Mouse (Mus musculus): ENCODE measurements around the gene Nutf2. TPM values are rescaled to one million over a fixed set of nuclear protein-coding genes. Genes with fewer than 3 reads are reported as not detected.
"Not testable (repeated sequence)": the region's sequence is repeated elsewhere in the genome, so short reads cannot be mapped to it uniquely, and the experiment has no call there.

Gene Nutf2
- polyA plus RNA-seq (2016; fragmentation: Nextera tagmentation; extraction: Ambion mirVana) = 241 and 248 TPM in 2 replicates

DNA sequence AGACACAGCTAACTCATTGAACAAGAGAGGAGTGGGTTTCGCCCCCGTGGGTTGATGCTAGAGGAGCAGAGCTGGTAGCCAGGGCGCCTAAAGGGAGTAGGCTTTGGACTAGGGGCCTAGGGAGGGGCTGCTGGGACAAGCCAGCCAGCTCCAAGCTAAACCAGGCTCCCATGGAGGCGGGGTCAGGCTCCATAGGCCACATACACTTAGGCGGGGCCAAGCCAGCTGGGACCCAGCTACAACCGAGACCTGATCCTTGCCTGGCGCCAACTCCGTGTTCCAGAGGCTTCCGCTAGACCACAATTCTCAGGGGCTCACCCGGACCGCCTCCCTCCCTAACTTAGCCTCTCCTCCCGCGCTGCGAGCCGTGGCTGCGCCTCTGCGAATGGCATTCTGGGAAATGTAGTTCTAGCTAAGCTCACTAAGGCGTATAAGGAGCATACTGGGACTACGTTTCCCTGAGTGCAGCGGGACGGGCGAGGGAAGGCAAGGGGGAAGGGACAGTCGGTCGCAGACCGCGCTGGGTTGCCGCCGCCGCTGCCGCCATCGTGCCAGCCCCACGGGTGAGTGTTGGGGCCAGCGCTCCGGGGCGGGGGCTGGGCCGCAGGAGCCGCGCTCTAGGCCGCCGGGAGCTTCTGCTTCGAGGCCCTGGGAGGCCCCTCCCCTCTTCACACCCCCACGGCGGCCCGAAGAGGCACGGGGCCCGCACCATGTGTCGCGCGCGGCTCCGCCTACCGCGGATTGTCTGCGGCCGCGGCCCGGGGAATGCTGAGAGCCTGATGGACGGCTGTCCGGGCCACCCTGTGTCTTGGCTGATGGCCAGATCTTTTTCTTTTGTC is at the start of gene Nutf2:
TSS of gene Nutf2 (plus strand) at position 438 of the 839 bp plus-strand sequence.
- H3K4me2 ChIP-seq (replicated peaks) = peak within 1 kb of the TSS; percentile 73
- under 1% methylated on average over 59 of the region's 59 CpGs for WGBS
- no peaks in the 10 kb centered on the region for H3K27me3 ChIP-seq
- H3K27ac ChIP-seq = peak within 1 kb of the TSS; percentile 93
- H3K9ac ChIP-seq = peak within 1 kb of the TSS; percentile 94
- no peaks in the 10 kb centered on the region for H3K36me3 ChIP-seq
- peaks cover 51% of the 10 kb centered on the region for H3K4me1 ChIP-seq
- peak; percentile 97 for ATAC-seq (ENCODE audit: low FRiP score)
- H3K9me3 ChIP-seq (replicated peaks) = no peaks in the 10 kb centered on the region
- H3K4me3 ChIP-seq = peak within 1 kb of the TSS; percentile 93

DNA sequence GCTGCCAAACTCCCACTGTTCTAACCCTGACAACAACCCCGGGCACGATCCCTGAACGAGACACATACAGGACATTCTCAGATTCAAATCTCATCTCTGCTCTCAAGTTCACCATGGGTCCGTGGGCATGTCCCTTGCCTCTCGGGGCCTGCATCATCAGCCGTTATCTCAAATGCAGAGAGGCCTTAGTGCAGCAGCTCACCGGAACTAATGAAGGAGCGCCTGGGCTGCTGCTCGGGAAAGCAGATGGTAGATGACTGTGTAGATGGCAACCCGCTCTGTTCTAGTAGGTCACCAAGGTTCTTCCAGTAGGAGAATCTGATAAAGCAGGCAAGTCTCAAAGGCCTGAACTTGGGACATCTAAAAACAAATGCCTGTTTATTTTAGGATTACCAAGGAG is 49.3 kb upstream of the Nutf2 start:
- H3K27ac ChIP-seq = no peak overlapping the region
- WGBS = 86% methylated on average over 10 of the region's 10 CpGs
- H3K4me3 ChIP-seq = no peak overlapping the region
- no peak overlapping the region for H3K4me2 ChIP-seq (replicated peaks)
- no peak for ATAC-seq (ENCODE audit: low FRiP score)
- H3K9ac ChIP-seq = no peak overlapping the region
- H3K9me3 ChIP-seq (replicated peaks) = no peaks in the 10 kb centered on the region
- H3K27me3 ChIP-seq = no peaks in the 10 kb centered on the region
- H3K36me3 ChIP-seq = peaks cover 17% of the 10 kb centered on the region
- H3K4me1 ChIP-seq = no peaks in the 10 kb centered on the region

DNA sequence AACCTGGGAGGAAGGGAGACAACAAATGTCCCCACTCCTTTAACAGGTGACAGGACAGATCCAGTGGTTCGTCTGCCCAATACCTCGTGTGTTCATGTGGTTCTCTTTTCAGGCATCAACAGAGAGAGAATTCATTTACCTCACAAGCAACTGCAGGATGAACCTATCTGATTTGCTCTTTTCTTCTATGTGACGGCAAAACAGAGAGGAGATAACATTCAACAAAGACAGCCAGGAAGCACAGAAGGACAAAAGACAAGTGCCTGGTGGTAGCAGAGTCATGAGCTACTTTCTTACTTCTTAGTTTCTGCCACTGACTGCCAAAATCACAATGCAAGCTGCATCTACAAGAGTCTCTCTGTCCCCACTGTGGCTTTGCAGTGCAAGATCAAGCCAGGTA is 48.8 kb upstream of the Nutf2 start:
- no peak overlapping the region for H3K4me3 ChIP-seq
- no peak overlapping the region for H3K9ac ChIP-seq
- 88% methylated on average over 3 of the region's 3 CpGs for WGBS
- H3K9me3 ChIP-seq (replicated peaks) = no peaks in the 10 kb centered on the region
- H3K36me3 ChIP-seq = peaks cover 17% of the 10 kb centered on the region
- no peaks in the 10 kb centered on the region for H3K27me3 ChIP-seq
- H3K4me1 ChIP-seq = no peaks in the 10 kb centered on the region
- no peak overlapping the region for H3K27ac ChIP-seq
- no peak for ATAC-seq (ENCODE audit: low FRiP score)
- no peak overlapping the region for H3K4me2 ChIP-seq (replicated peaks)

DNA sequence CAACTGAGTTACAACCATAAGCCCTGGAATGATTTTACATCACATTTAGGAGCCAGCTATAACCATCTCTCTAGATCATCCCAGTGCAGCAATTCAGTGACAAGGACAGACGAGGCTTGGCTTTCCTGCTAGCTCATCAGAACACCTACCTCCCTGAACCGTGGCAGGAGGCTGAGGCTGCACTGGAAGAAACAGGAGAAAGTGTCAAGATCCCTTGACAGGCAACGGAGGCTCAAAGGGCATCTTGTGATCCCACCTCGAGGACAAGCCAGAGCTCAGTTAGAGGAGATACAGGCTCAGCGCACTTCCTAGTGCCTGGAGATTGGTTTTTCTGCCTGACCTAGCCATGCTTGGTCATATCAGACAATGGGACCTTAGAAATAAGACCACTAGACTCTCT is 47.9 kb upstream of the Nutf2 start:
- H3K4me3 ChIP-seq = no peak overlapping the region
- H3K9ac ChIP-seq = no peak overlapping the region
- no peak for ATAC-seq (ENCODE audit: low FRiP score)
- no peak overlapping the region for H3K4me2 ChIP-seq (replicated peaks)
- no peaks in the 10 kb centered on the region for H3K4me1 ChIP-seq
- H3K27me3 ChIP-seq = no peaks in the 10 kb centered on the region
- WGBS = 88% methylated on average over 5 of the region's 5 CpGs
- H3K36me3 ChIP-seq = peaks cover 17% of the 10 kb centered on the region
- no peaks in the 10 kb centered on the region for H3K9me3 ChIP-seq (replicated peaks)
- H3K27ac ChIP-seq = no peak overlapping the region

DNA sequence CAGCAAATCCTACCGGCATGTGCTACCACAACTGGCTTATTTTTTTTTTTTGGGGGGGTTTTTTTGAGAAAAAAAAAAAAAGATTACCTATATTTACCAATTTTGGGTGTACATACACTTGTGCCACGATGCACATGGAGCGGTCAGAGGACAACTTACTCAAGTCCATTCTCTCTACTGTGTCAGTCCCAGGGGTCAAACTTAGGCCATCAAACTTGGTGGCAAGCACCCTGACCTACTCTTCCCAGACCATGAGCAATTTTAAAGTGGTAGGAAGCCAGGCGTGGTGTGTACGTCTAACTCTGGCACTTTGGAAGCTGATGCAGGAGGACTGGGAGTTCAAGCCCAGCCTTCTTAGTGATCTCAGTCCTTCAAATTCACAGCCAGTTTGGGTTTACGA is 47.1 kb upstream of the Nutf2 start:
- no peaks in the 10 kb centered on the region for H3K4me1 ChIP-seq
- no peaks in the 10 kb centered on the region for H3K27me3 ChIP-seq
- 98% methylated on average over 6 of the region's 6 CpGs for WGBS
- ATAC-seq (ENCODE audit: low FRiP score) = no peak
- no peak overlapping the region for H3K4me3 ChIP-seq
- peaks cover 17% of the 10 kb centered on the region for H3K36me3 ChIP-seq
- H3K4me2 ChIP-seq (replicated peaks) = no peak overlapping the region
- no peak overlapping the region for H3K27ac ChIP-seq
- H3K9me3 ChIP-seq (replicated peaks) = no peaks in the 10 kb centered on the region
- no peak overlapping the region for H3K9ac ChIP-seq

DNA sequence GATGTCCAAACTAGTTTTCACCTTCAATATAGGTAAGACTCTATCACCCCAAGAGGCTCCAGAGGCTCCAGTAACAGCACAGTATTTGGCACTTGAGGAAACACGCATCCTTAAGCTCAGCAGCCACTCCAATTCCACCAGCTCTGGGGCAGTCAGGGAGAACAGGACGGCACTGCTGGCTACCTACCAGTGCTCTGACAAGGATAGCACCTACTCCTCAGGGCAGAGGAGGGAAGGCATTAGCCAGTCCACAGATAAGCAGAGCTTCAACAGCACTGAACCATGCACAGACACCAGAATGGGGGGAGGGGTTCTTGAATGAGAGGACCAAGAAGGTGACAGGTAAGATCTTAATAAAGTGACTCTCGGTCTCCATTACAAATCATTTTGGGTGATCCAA is 40.7 kb upstream of the Nutf2 start:
- H3K9me3 ChIP-seq (replicated peaks) = no peaks in the 10 kb centered on the region
- H3K4me3 ChIP-seq = no peak overlapping the region
- 95% methylated on average over 3 of the region's 3 CpGs for WGBS
- H3K27ac ChIP-seq = no peak overlapping the region
- H3K27me3 ChIP-seq = no peaks in the 10 kb centered on the region
- H3K4me1 ChIP-seq = no peaks in the 10 kb centered on the region
- H3K9ac ChIP-seq = no peak overlapping the region
- H3K4me2 ChIP-seq (replicated peaks) = no peak overlapping the region
- ATAC-seq (ENCODE audit: low FRiP score) = no peak
- H3K36me3 ChIP-seq = peaks cover 43% of the 10 kb centered on the region

DNA sequence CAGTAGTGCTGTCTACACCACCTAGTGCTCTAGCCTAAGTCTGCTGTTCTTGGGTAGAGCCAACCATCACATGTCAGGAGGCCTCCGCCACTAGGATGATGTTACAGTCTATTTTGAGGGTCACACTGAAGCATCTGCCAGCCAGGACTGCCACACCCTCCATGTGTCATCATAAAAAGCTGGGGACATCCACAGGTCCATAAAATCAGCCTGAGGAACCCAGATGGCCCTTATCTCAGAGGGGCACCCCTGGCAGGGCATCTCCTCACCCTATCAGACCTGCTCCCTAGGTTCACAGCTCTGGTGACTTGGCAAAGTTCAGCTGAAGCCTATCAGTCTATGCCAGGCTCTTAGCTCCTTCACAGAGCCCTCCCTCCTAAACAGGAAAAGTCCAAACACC is 39.5 kb upstream of the Nutf2 start:
- no peak for ATAC-seq (ENCODE audit: low FRiP score)
- WGBS = 100% methylated on average over 1 of the region's 1 CpGs
- no peak overlapping the region for H3K4me3 ChIP-seq
- H3K9me3 ChIP-seq (replicated peaks) = no peaks in the 10 kb centered on the region
- H3K9ac ChIP-seq = no peak overlapping the region
- no peaks in the 10 kb centered on the region for H3K27me3 ChIP-seq
- peaks cover 7% of the 10 kb centered on the region for H3K4me1 ChIP-seq
- H3K27ac ChIP-seq = no peak overlapping the region
- peaks cover 53% of the 10 kb centered on the region for H3K36me3 ChIP-seq
- H3K4me2 ChIP-seq (replicated peaks) = no peak overlapping the region

DNA sequence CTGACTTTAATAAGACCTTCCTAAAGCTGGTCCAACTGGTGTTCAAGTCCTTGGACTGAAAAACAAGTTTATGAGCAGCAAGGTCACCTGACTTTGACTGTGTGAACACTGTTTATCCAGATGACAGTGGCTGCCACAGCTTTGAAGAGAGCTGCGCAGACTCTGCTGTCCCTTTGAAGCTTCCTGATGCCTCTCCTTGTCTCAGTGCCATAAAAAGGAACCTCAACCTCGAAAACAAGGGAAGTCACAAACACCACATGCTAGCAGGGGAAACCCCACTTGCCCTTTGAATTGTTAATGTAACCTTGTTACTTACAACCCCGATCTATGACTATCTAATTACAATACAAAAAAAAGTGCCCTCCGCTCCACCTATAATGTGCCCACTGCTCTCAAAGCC is 34.9 kb upstream of the Nutf2 start:
- Histone ChIP-seq H3K9ac (no peak overlapping the region), H3K4me1 (peaks cover 12% of the 10 kb centered on the region), H3K27ac (no peak overlapping the region), H3K4me2 (replicated peaks) (peak overlapping the region; percentile 96), H3K9me3 (replicated peaks) (no peaks in the 10 kb centered on the region), H3K4me3 (peak overlapping the region; percentile 90), H3K36me3 (peaks cover 46% of the 10 kb centered on the region), H3K27me3 (no peaks in the 10 kb centered on the region)
- 86% methylated on average over 4 of the region's 4 CpGs for WGBS
- ATAC-seq (ENCODE audit: low FRiP score) = no peak

DNA sequence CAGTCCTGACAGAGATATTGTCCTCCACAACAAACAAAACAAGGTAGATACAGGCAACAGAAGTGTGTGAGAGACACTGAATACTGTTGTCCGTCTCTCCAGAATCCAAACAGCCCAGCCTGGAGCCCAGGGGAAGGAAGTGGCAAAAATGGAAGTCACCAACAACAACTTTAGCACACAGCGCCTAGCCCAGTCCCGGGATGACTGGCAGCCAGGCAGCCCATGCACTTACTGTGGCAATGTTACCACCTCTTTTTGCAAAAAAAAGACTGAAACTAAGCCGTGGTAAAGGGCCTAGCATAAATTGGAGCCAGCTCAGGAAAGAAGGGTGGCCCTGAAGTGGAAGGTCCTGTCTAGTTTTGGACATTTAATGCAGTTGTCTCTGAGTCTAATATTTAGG is 34.0 kb upstream of the Nutf2 start:
- Histone ChIP-seq H3K36me3 (peaks cover 37% of the 10 kb centered on the region), H3K9ac (peak overlapping the region; percentile 87), H3K27ac (0 out of 2 replicates have a peak overlapping the region, but pooled peaks have one; percentile 24), H3K4me3 (peak overlapping the region; percentile 90), H3K4me2 (replicated peaks) (peak overlapping the region; percentile 96), H3K27me3 (no peaks in the 10 kb centered on the region), H3K9me3 (replicated peaks) (no peaks in the 10 kb centered on the region), H3K4me1 (peaks cover 12% of the 10 kb centered on the region)
- ATAC-seq (ENCODE audit: low FRiP score) = no peak
- WGBS = 14% methylated on average over 4 of the region's 4 CpGs

DNA sequence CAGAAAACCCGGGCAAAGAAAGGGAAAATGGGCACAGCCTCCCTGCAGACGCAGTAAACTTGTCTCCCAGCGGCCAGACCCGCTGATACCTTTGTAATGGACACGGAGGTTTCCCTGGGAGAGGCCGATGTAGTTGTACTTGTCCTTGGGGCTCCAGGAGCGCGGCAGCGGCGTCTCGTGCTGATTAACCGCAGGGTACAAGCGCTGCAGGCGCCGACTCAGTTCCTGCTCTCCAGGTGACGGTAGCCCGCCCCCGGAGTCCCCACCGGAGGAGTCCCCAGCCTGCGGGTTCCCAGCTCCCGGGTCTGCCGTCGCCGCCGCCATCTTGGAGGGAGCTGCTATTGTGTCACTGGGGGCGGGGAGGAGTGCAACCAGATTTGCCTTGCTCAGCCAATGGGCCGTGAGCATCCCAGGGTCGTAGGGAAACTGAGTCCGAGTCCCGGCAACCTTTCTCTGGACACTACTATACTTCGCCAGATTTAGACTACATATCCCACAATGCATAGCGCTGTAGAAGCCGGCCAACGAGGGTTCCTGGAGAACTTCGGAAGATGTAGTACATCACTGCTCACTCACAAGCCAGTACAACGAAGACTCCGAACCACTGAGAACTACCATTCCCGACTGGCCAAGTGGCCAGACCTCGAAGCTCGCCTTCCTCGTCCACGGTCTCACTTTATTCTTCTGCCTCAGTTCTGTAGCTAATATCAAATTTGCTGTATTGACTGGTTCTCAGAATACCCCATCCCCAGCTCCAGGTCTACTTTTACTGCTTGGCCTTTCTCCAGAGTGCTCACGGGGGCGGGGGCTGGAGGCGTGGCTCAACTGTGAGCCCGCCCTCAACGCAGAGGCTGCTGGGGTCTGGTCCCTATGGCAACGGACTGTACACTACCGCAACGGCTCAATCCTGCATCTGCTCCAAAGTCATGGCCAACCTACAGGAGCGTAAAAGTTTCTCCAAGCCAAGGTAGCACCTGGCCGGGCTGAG is 33.2 kb upstream of the Nutf2 start, which contains the start of the genes Ranbp10 and Tsnaxip1:
TSS of gene Ranbp10 (minus strand) at position 490 of the 988 bp plus-strand sequence.
TSS of gene Tsnaxip1 (plus strand) at position 871 of the 988 bp plus-strand sequence.
- peak within 1 kb of the TSS; percentile 87 for H3K9ac ChIP-seq
- no peaks in the 10 kb centered on the region for H3K27me3 ChIP-seq
- H3K9me3 ChIP-seq (replicated peaks) = no peaks in the 10 kb centered on the region
- peaks cover 29% of the 10 kb centered on the region for H3K36me3 ChIP-seq
- peaks cover 12% of the 10 kb centered on the region for H3K4me1 ChIP-seq
- peak within 1 kb of the TSS; percentile 55; the same call in 1 of the 2 replicates for H3K27ac ChIP-seq
- peak within 1 kb of the TSS; percentile 96 for H3K4me2 ChIP-seq (replicated peaks)
- peak; percentile 99 for ATAC-seq (ENCODE audit: low FRiP score)
- WGBS = under 1% methylated on average over 52 of the region's 52 CpGs
- peak within 1 kb of the TSS; percentile 90 for H3K4me3 ChIP-seq

DNA sequence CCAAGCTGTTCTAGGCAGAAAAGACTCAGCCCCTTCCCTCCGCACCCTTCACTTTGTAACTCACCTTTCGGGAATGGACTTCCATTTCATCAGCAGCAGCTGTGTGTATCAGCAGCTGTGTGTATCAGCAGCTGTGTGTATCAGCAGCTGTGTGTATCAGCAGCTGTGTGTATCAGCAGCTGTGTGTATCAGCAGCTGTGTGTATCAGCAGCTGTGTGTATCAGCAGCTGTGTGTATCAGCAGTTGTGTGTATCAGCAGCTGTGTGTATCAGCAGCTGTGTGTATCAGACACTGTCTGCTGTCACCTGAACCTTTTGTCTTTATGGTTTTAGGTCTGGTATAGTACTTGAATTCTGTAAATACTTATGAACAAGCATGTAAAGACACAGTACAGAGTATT is 26.6 kb upstream of the Nutf2 start:
- H3K36me3 ChIP-seq; H3K4me3 ChIP-seq; H3K4me1 ChIP-seq; ATAC-seq (ENCODE audit: low FRiP score); H3K27me3 ChIP-seq; H3K9ac ChIP-seq; H3K27ac ChIP-seq; H3K4me2 ChIP-seq (replicated peaks); H3K9me3 ChIP-seq (replicated peaks): not testable (repeated sequence)
- WGBS = 84% methylated on average over 2 of the region's 2 CpGs

DNA sequence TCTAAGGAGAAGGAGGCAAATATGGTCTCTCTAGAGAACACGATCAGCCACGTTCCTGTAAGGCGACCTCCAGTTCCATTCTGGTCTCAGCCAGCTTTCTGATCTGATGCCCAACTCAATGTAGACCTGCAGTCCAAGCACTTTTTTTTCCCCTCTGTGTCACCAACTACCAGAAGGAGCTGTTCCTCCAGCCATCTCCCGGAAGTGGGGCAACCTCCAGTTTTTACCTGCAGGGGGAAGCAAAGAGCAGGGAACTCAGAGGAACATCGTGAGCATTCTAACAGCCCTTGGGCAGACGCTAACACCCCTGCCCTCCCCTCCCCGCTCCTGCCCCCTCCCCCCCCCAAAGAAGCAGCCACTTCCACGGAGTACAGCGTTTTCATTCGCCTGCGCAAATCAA is 25.1 kb upstream of the Nutf2 start:
- no peak for ATAC-seq (ENCODE audit: low FRiP score)
- no peaks in the 10 kb centered on the region for H3K36me3 ChIP-seq
- H3K27me3 ChIP-seq = no peaks in the 10 kb centered on the region
- H3K27ac ChIP-seq = no peak overlapping the region
- no peak overlapping the region for H3K4me2 ChIP-seq (replicated peaks)
- H3K4me1 ChIP-seq = no peaks in the 10 kb centered on the region
- H3K9ac ChIP-seq = no peak overlapping the region
- no peaks in the 10 kb centered on the region for H3K9me3 ChIP-seq (replicated peaks)
- H3K4me3 ChIP-seq = no peak overlapping the region
- WGBS = 30% methylated on average over 11 of the region's 11 CpGs
